Mouse (Mus musculus): Measurements from ENCODE around the gene Tmem54. TPM values are rescaled to one million over a fixed set of nuclear protein-coding genes. Genes with fewer than 3 reads are reported as not detected.

Gene Tmem54
- polyA plus RNA-seq, 1 experiment from 2014 or later = 7.3 TPM

GRCm38 (mm10) chr4:129158549-129158948 is 53.2 kb downstream of the Tmem54 start:
- Histone ChIP-seq H3K9me3 (replicated peaks) (no peaks in the 10 kb centered on the region), H3K4me3 (no peak overlapping the region), H3K36me3 (peaks cover 88% of the 10 kb centered on the region), H3K27ac (no peak overlapping the region), H3K4me1 (no peaks in the 10 kb centered on the region), H3K27me3 (ENCODE audit: low read depth, poor library complexity, severe bottlenecking) (no peaks in the 10 kb centered on the region)
- 78% methylated on average over 3 of the region's 3 CpGs for WGBS
- DNase-seq (ENCODE audit: low spot score) = no peak

- Histone ChIP-seq H3K36me3 (peaks cover 90% of the 10 kb centered on the region), H3K27ac (no peak overlapping the region), H3K9me3 (replicated peaks) (no peaks in the 10 kb centered on the region), H3K4me3 (no peak overlapping the region), H3K4me1 (no peaks in the 10 kb centered on the region), H3K27me3 (ENCODE audit: low read depth, poor library complexity, severe bottlenecking) (no peaks in the 10 kb centered on the region)
- WGBS = 100% methylated on average over 1 of the region's 1 CpGs
- DNase-seq (ENCODE audit: low spot score) = no peak
Observed at GRCm38 (mm10) chr4:129161076-129161475, 55.7 kb downstream of the Tmem54 start.

Other genes starting within 250 kb of the Tmem54 start
- 6.4 and 8.2 TPM in 2 replicates for gene Trim62, start 222.0 kb upstream of the Tmem54 start, polyA plus RNA-seq (2016; fragmentation: Nextera tagmentation; extraction: Ambion mirVana)
- 9.8 and 15.4 TPM in 2 replicates for gene Azin2, start 143.1 kb upstream of the Tmem54 start, polyA plus RNA-seq (2016; fragmentation: Nextera tagmentation; extraction: Ambion mirVana)
- gene Ak2, start 113.6 kb upstream of the Tmem54 start, polyA plus RNA-seq (2016; fragmentation: Nextera tagmentation; extraction: Ambion mirVana) = 236 and 271 TPM in 2 replicates
- gene Rnf19b, start 47.3 kb upstream of the Tmem54 start, polyA plus RNA-seq (2016; fragmentation: Nextera tagmentation; extraction: Ambion mirVana) = 8.0 and 9.1 TPM in 2 replicates
- gene Hpca, start 16.5 kb downstream of the Tmem54 start, polyA plus RNA-seq (2016; fragmentation: Nextera tagmentation; extraction: Ambion mirVana) = 0.30 and 0.69 TPM in 2 replicates
- gene Fndc5, start 31.5 kb downstream of the Tmem54 start, polyA plus RNA-seq (2016; fragmentation: Nextera tagmentation; extraction: Ambion mirVana) = 2.0 and 2.6 TPM in 2 replicates
- gene S100pbp, start 84.2 kb downstream of the Tmem54 start, polyA plus RNA-seq (2016; fragmentation: Nextera tagmentation; extraction: Ambion mirVana) = 29.7 and 34.5 TPM in 2 replicates
- gene Yars, start 84.2 kb downstream of the Tmem54 start, polyA plus RNA-seq (2016; fragmentation: Nextera tagmentation; extraction: Ambion mirVana) = 98.9 and 103 TPM in 2 replicates
- gene C77080, start 155.9 kb downstream of the Tmem54 start, polyA plus RNA-seq (2016; fragmentation: Nextera tagmentation; extraction: Ambion mirVana) = 4.0 and 4.1 TPM in 2 replicates
- 0.36 and 0.39 TPM in 2 replicates for gene Sync, start 182.1 kb downstream of the Tmem54 start, polyA plus RNA-seq (2016; fragmentation: Nextera tagmentation; extraction: Ambion mirVana)
- 561 and 589 TPM in 2 replicates for gene Rbbp4, start 229.8 kb downstream of the Tmem54 start, polyA plus RNA-seq (2016; fragmentation: Nextera tagmentation; extraction: Ambion mirVana)
- gene Zbtb8os, start 230.1 kb downstream of the Tmem54 start, polyA plus RNA-seq (2016; fragmentation: Nextera tagmentation; extraction: Ambion mirVana) = 49.5 and 50.3 TPM in 2 replicates